Mouse (Mus musculus): ENCODE data around the gene Lcn3.

- TF ChIP-seq POLR2A (IDR thresholded peaks at IDR 0.05; ENCODE audit: borderline replicate concordance, control insufficient read depth, low read depth, low read length) (no peak), CTCF (IDR thresholded peaks at IDR 0.05; ENCODE audit: control insufficient read depth, insufficient read depth, low read length) (no peak)
These were observed at the start of gene Lcn3 for GRCm38 (mm10) chr2:25765269-25765668.
